Mouse (Mus musculus) heart, postnatal 36 days (tissue): ENCODE measurements around the gene Neurod6. TPM values are rescaled to one million over a fixed set of nuclear protein-coding genes. Genes with fewer than 3 reads are reported as not detected.
A peak's percentile ranks its signal among the peaks of the same experiment; 100 is the strongest.
"Not testable (repeated sequence)": the region's sequence is repeated elsewhere in the genome, so short reads cannot be mapped to it uniquely, and the experiment has no call there.

Experiments
- DNase-seq, 2 experiments: peaks; one replicate each; pipeline ENCODE4 v3.0.0; 2021 to 2022
- intact Hi-C: fragments of 180-260 bp; cut with DNase I; formaldehyde crosslinking; loops from one replicate; pipeline ENCODE4 v1.15.1; 2025
- total RNA-seq, 2 experiments: library from RNA; stranded (reverse); gene quantifications; 2 replicates each; pipeline ENCODE4 v1.2.3; 2021

The Neurod6 gene
- total RNA-seq: not detected

GRCm38 (mm10) chr6:55680974-55681373 lies at the start of gene Neurod6:
Neurod6 (minus strand) TSS chr6:55681263.
- intact Hi-C loops: no loop called here
- DNase-seq: no peak

- peak; percentile 28 to 50 for DNase-seq
- intact Hi-C loops: loop anchor here (1.0 kb wide), 1 partner anchor 233 kb away; no protein-coding TSS in a partner anchor
Observed at GRCm38 (mm10) chr6:55717209-55717608, 36.1 kb upstream of the Neurod6 start.

GRCm38 (mm10) chr6:55715446-55715845 lies 34.4 kb upstream of the Neurod6 start:
- intact Hi-C loops: no loop called here
- no peak for DNase-seq

- DNase-seq, intact Hi-C loops: not testable (repeated sequence)
Observed at GRCm38 (mm10) chr6:55710913-55711312, 29.9 kb upstream of the Neurod6 start.

GRCm38 (mm10) chr6:55704759-55705104 lies 23.7 kb upstream of the Neurod6 start:
- intact Hi-C loops: no loop called here
- no peak for DNase-seq

- no peak for DNase-seq
- intact Hi-C loops: no loop called here
Observed at GRCm38 (mm10) chr6:55704061-55704758, 23.1 kb upstream of the Neurod6 start.

GRCm38 (mm10) chr6:55700392-55701386 lies 19.6 kb upstream of the Neurod6 start:
- DNase-seq: no peak
- intact Hi-C loops: no loop called here

- DNase-seq: no peak
- intact Hi-C loops: no loop called here
Observed at GRCm38 (mm10) chr6:55690015-55690531, 9.0 kb upstream of the Neurod6 start.

GRCm38 (mm10) chr6:55683506-55683905 lies 2.4 kb upstream of the Neurod6 start:
- intact Hi-C loops: no loop called here
- DNase-seq: no peak

- DNase-seq: no peak
- intact Hi-C loops: no loop called here
Observed at GRCm38 (mm10) chr6:55682886-55683285, 1.8 kb upstream of the Neurod6 start.

- DNase-seq: no peak
- intact Hi-C loops: loop anchor here (5.0 kb wide), 1 partner anchor 61 kb away; no protein-coding TSS in a partner anchor
Observed at GRCm38 (mm10) chr6:55678571-55679185, 2.4 kb downstream of the Neurod6 start.

GRCm38 (mm10) chr6:55677326-55677725 lies 3.7 kb downstream of the Neurod6 start:
- intact Hi-C loops: loop anchor here (5.0 kb wide), 1 partner anchor 60 kb away; no protein-coding TSS in a partner anchor

GRCm38 (mm10) chr6:55676663-55677311 lies 4.3 kb downstream of the Neurod6 start:
- intact Hi-C loops: loop anchor here (5.0 kb wide), 1 partner anchor 59 kb away; no protein-coding TSS in a partner anchor
- peak; percentile 30 for DNase-seq

More at GRCm38 (mm10) chr6:55677326-55677725, 3.7 kb downstream of the Neurod6 start:
- no peak for DNase-seq

GRCm38 (mm10) chr6:55676141-55676662 lies 4.9 kb downstream of the Neurod6 start:
- peak in 1 of 2 experiments; percentile 10 for DNase-seq
- intact Hi-C loops: loop anchor here (5.0 kb wide), 1 partner anchor 59 kb away; no protein-coding TSS in a partner anchor

GRCm38 (mm10) chr6:55667801-55668200 lies 13.3 kb downstream of the Neurod6 start:
- intact Hi-C loops: no loop called here
- DNase-seq: no peak

- intact Hi-C loops: no loop called here
- no peak for DNase-seq
Observed at GRCm38 (mm10) chr6:55661126-55661915, 19.7 kb downstream of the Neurod6 start.

- DNase-seq: peak; percentile 14 to 40
- intact Hi-C loops: no loop called here
Observed at GRCm38 (mm10) chr6:55649996-55650395, 31.1 kb downstream of the Neurod6 start.

- peak; percentile 15 to 24 for DNase-seq
- intact Hi-C loops: no loop called here
Observed at GRCm38 (mm10) chr6:55649581-55649980, 31.5 kb downstream of the Neurod6 start.

- intact Hi-C loops: no loop called here
- no peak for DNase-seq
Observed at GRCm38 (mm10) chr6:55648886-55649285, 32.2 kb downstream of the Neurod6 start.
